Mouse (Mus musculus) embryonic stem cell, embryonic (primary cell): ENCODE measurements around the gene Elf3.

Source experiments
- CTCF ChIA-PET, 4 experiments: fragments of 300-600 bp in 2 of 4; fragments of 350-600 bp in 2 of 4; sonication (Branson Sonifier 250); formaldehyde crosslinking; loops; one replicate each; lab custom pipeline; 2022; ENCODE audit warnings: inconsistent platforms in 2 of 4; lab: Charles Lee
- POLR2A ChIA-PET, 4 experiments: fragments of 300-600 bp in 2 of 4; fragments of 350-600 bp in 2 of 4; sonication (Branson Sonifier 250); formaldehyde crosslinking; loops; one replicate each; lab custom pipeline; 2022; ENCODE audit warnings: antibody characterized with exemption in 4 of 4, inconsistent platforms in 1 of 4; lab: Charles Lee

The Elf3 gene

GRCm38 (mm10) chr1:135258380-135259127 is at the start of gene Elf3:
Gene Elf3 (minus strand): TSS chr1:135258568.
- CTCF ChIA-PET, result interaction anchor here (0.6 to 8.1 kb wide), 24 partner anchors 10 to 810 kb away, joined by 3 to 103 read pairs (median 4); partner anchors contain the start of gene Arl8a (in 1 of the 4)

GRCm38 (mm10) chr1:135290908-135291307 is 32.5 kb upstream of the Elf3 start:
- ChIA-PET POLR2A (interaction anchor here in 1 of 4 experiments (1.4 kb wide), 1 partner anchor 8 kb away, joined by 6 read pairs; no protein-coding TSS in a partner anchor), CTCF (no interaction called here)

More at GRCm38 (mm10) chr1:135258380-135259127, at the start of gene Elf3:
- POLR2A ChIA-PET, result interaction anchor here in 3 of 4 experiments (0.6 to 17.2 kb wide), 100 partner anchors 9 to 512 kb away, joined by 3 to 299 read pairs (median 5); partner anchors contain the start of genes Arl8a (in 2 of the 3), Lmod1 (in 2 of the 3), Rnpep (in 2 of the 3) and Gpr37l1 (in 1 of the 3)

GRCm38 (mm10) chr1:135286311-135286710 is 27.9 kb upstream of the Elf3 start:
- POLR2A ChIA-PET, result interaction anchor here in 2 of 4 experiments (1.0 to 2.2 kb wide), 4 partner anchors 9 to 28 kb away, joined by 3 to 8 read pairs (median 4); partner anchors contain the start of genes Elf3 (in 1 of the 2) and Timm17a (in 1 of the 2)
- CTCF ChIA-PET, result no interaction called here

GRCm38 (mm10) chr1:135283826-135284291 is 25.5 kb upstream of the Elf3 start, which contains the start of gene Rnpep:
Gene Rnpep (minus strand): TSS chr1:135284084.
- POLR2A ChIA-PET, result interaction anchor here (0.6 to 4.5 kb wide), 29 partner anchors 10 to 1285 kb away, joined by 3 to 28 read pairs (median 4); partner anchors contain the start of genes Elf3 (in 3 of the 4), Lmod1 (in 2 of the 4) and Timm17a (in 1 of the 4)
- CTCF ChIA-PET, result interaction anchor here in 2 of 4 experiments (0.9 to 1.7 kb wide), 6 partner anchors 22 to 386 kb away, joined by 3 to 9 read pairs (median 3); no protein-coding TSS in a partner anchor

- ChIA-PET CTCF (interaction anchor here in 2 of 4 experiments (0.6 to 1.7 kb wide), 8 partner anchors 11 to 387 kb away, joined by 3 to 9 read pairs (median 3); no protein-coding TSS in a partner anchor), POLR2A (interaction anchor here (0.6 to 4.5 kb wide), 32 partner anchors 8 to 1286 kb away, joined by 3 to 28 read pairs (median 4); partner anchors contain the start of genes Elf3 (in 3 of the 4), Lmod1 (in 2 of the 4) and Timm17a (in 1 of the 4))
These were observed 25.0 kb upstream of the Elf3 start for GRCm38 (mm10) chr1:135283287-135283825.

GRCm38 (mm10) chr1:135282536-135283286 is 24.3 kb upstream of the Elf3 start:
- ChIA-PET POLR2A (interaction anchor here (0.7 to 4.5 kb wide), 34 partner anchors 9 to 1286 kb away, joined by 3 to 28 read pairs (median 4); partner anchors contain the start of genes Elf3 (in 3 of the 4), Lmod1 (in 2 of the 4) and Timm17a (in 1 of the 4)), CTCF (interaction anchor here in 3 of 4 experiments (0.6 to 1.7 kb wide), 8 partner anchors 10 to 223 kb away, joined by 3 to 9 read pairs (median 3); no protein-coding TSS in a partner anchor)

GRCm38 (mm10) chr1:135281841-135282240 is 23.5 kb upstream of the Elf3 start:
- ChIA-PET CTCF (interaction anchor here in 3 of 4 experiments (0.6 to 1.1 kb wide), 3 partner anchors 20 to 222 kb away, joined by 3 read pairs; no protein-coding TSS in a partner anchor), POLR2A (interaction anchor here in 2 of 4 experiments (1.1 to 4.5 kb wide), 11 partner anchors 10 to 123 kb away, joined by 3 to 28 read pairs (median 6); partner anchors contain the start of genes Elf3 (in 1 of the 2) and Timm17a (in 1 of the 2))

GRCm38 (mm10) chr1:135280646-135281045 is 22.3 kb upstream of the Elf3 start:
- POLR2A ChIA-PET, result interaction anchor here (0.6 to 4.5 kb wide), 11 partner anchors 12 to 1196 kb away, joined by 3 to 28 read pairs (median 4); partner anchors contain the start of genes Elf3 (in 1 of the 4) and Gpr37l1 (in 1 of the 4)
- CTCF ChIA-PET, result interaction anchor here in 3 of 4 experiments (0.6 to 1.0 kb wide), 6 partner anchors 15 to 138 kb away, joined by 3 to 6 read pairs (median 3); no protein-coding TSS in a partner anchor

- POLR2A ChIA-PET, result interaction anchor here in 3 of 4 experiments (0.9 to 2.5 kb wide), 5 partner anchors 9 to 94 kb away, joined by 3 to 11 read pairs (median 3); no protein-coding TSS in a partner anchor
- CTCF ChIA-PET, result interaction anchor here in 1 of 4 experiments (1.4 kb wide), 1 partner anchor 161 kb away, joined by 5 read pairs; no protein-coding TSS in a partner anchor
These were observed 13.0 kb upstream of the Elf3 start for GRCm38 (mm10) chr1:135271371-135271770.

- POLR2A ChIA-PET, result interaction anchor here (0.7 to 2.1 kb wide), 11 partner anchors 8 to 105 kb away, joined by 3 to 10 read pairs (median 3); partner anchors contain the start of genes Elf3 (in 1 of the 4) and Rnpep (in 1 of the 4)
- CTCF ChIA-PET, result interaction anchor here in 3 of 4 experiments (0.6 to 1.8 kb wide), 8 partner anchors 11 to 113 kb away, joined by 3 to 16 read pairs (median 6); no protein-coding TSS in a partner anchor
These were observed 9.5 kb upstream of the Elf3 start for GRCm38 (mm10) chr1:135267663-135268446.

- ChIA-PET POLR2A (no interaction called here), CTCF (interaction anchor here in 1 of 4 experiments (0.9 kb wide), 1 partner anchor 94 kb away, joined by 4 read pairs; no protein-coding TSS in a partner anchor)
These were observed 7.5 kb upstream of the Elf3 start for GRCm38 (mm10) chr1:135265834-135266233.

- POLR2A ChIA-PET, result interaction anchor here in 2 of 4 experiments (0.6 to 17.2 kb wide), 10 partner anchors 8 to 405 kb away, joined by 3 to 299 read pairs (median 8); no protein-coding TSS in a partner anchor
- CTCF ChIA-PET, result interaction anchor here in 3 of 4 experiments (0.8 to 8.1 kb wide), 6 partner anchors 58 to 115 kb away, joined by 3 to 103 read pairs (median 7); no protein-coding TSS in a partner anchor
These were observed 4.9 kb upstream of the Elf3 start for GRCm38 (mm10) chr1:135263316-135263715.

GRCm38 (mm10) chr1:135262329-135262728 is 4.0 kb upstream of the Elf3 start:
- POLR2A ChIA-PET, result interaction anchor here (0.6 to 17.2 kb wide), 28 partner anchors 8 to 757 kb away, joined by 3 to 299 read pairs (median 4); partner anchors contain the start of genes Rnpep (in 1 of the 4), Timm17a (in 1 of the 4) and Ube2t (in 1 of the 4)

GRCm38 (mm10) chr1:135260931-135261330 is 2.6 kb upstream of the Elf3 start:
- ChIA-PET CTCF (interaction anchor here (0.5 to 8.1 kb wide), 27 partner anchors 10 to 294 kb away, joined by 3 to 103 read pairs (median 5); partner anchors contain the start of genes Gpr37l1 (in 1 of the 4) and Ptpn7 (in 1 of the 4)), POLR2A (interaction anchor here (0.5 to 17.2 kb wide), 37 partner anchors 10 to 161 kb away, joined by 3 to 299 read pairs (median 5); partner anchors contain the start of genes Rnpep (in 1 of the 4) and Timm17a (in 1 of the 4))

More at GRCm38 (mm10) chr1:135262329-135262728, 4.0 kb upstream of the Elf3 start:
- CTCF ChIA-PET, result interaction anchor here (0.6 to 8.1 kb wide), 43 partner anchors 8 to 932 kb away, joined by 3 to 103 read pairs (median 4); partner anchors contain the start of genes Gpr37l1 (in 1 of the 4), Lmod1 (in 1 of the 4), Ptpn7 (in 1 of the 4) and Rnpep (in 1 of the 4)

- ChIA-PET CTCF (interaction anchor here (0.6 to 8.1 kb wide), 10 partner anchors 60 to 392 kb away, joined by 3 to 103 read pairs (median 9); partner anchors contain the start of gene Arl8a (in 1 of the 4)), POLR2A (interaction anchor here in 3 of 4 experiments (0.7 to 17.2 kb wide), 34 partner anchors 9 to 150 kb away, joined by 3 to 299 read pairs (median 6); partner anchors contain the start of genes Gpr37l1 (in 1 of the 3), Rnpep (in 1 of the 3) and Timm17a (in 1 of the 3))
These were observed 714 bp upstream of the Elf3 start for GRCm38 (mm10) chr1:135259128-135259436.
